Mouse (Mus musculus): ENCODE measurements around the gene Frmpd2. TPM values are rescaled to one million over a fixed set of nuclear protein-coding genes. Genes with fewer than 3 reads are reported as not detected.

Gene Frmpd2
- polyA plus RNA-seq, 1 experiment: 0.13 TPM

DNA sequence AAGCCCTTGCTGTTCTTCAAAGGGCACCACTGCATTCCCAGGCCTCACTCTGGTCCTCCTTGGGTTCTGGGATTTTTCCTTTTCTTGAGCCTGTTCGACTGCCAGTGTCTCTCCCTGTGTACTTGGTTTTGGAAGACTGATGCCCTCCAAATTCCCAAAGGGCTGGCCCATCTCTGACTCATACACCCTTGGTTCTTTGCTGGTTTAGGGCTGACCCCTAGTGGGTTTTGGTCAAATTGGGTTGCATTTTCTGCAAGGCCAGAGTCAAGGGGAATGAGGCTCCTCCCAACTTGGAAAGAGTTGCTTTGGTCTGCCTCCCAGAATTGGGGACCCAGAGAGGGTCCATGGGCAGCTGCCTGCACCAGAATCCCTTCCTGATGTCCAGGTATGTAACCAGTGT, 62.0 kb downstream of the Frmpd2 start:
- Histone ChIP-seq H3K4me3 (ENCODE audit: control insufficient read depth, insufficient read depth, low read length) (no peak overlapping the region), H3K27ac (ENCODE audit: control insufficient read depth, insufficient read depth, low read length) (no peak overlapping the region), H3K27me3 (ENCODE audit: control insufficient read depth, insufficient read depth, low read length) (no peaks in the 10 kb centered on the region), H3K4me1 (replicated peaks; ENCODE audit: control insufficient read depth, insufficient read depth, low read length) (no peaks in the 10 kb centered on the region), H3K36me3 (ENCODE audit: control insufficient read depth, insufficient read depth, low read length) (no peaks in the 10 kb centered on the region)
- no peak for TF ChIP-seq CTCF (IDR thresholded peaks at IDR 0.05; ENCODE audit: borderline replicate concordance, control insufficient read depth, extremely low read depth, insufficient read depth, low read length, poor library complexity)
- no peak for TF ChIP-seq POLR2A (IDR thresholded peaks at IDR 0.05; ENCODE audit: control insufficient read depth, extremely low read depth, insufficient read depth, low read length, poor library complexity)
- DNase-seq: no peak
- WGBS: 58% methylated on average over 1 of the region's 1 CpGs

DNA sequence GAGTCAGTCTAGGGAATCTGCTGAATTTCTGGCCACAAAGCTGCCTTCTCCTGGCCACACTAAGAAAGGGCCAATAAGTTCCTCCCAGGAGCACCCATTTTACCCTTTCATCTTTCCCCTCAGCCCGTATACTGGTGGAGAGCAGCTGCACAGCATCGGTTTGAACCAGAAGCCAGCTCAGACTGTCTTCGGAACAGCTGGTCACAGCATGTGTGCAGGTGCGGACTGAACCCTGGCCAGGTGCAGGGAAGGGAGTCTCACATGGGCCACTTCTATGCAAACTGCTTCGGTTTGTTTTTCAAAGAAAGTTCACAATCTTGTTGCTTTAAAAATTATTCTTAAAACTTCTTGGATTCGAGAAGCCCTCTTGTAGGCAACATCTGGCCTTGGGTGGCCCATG, 63.8 kb downstream of the Frmpd2 start:
- H3K27me3 ChIP-seq (ENCODE audit: control insufficient read depth, insufficient read depth, low read length): no peaks in the 10 kb centered on the region
- H3K36me3 ChIP-seq (ENCODE audit: control insufficient read depth, insufficient read depth, low read length): no peaks in the 10 kb centered on the region
- no peaks in the 10 kb centered on the region for H3K4me1 ChIP-seq (replicated peaks; ENCODE audit: control insufficient read depth, insufficient read depth, low read length)
- no peak for TF ChIP-seq POLR2A (IDR thresholded peaks at IDR 0.05; ENCODE audit: control insufficient read depth, extremely low read depth, insufficient read depth, low read length, poor library complexity)
- no peak for TF ChIP-seq CTCF (IDR thresholded peaks at IDR 0.05; ENCODE audit: borderline replicate concordance, control insufficient read depth, extremely low read depth, insufficient read depth, low read length, poor library complexity)
- WGBS: 68% methylated on average over 6 of the region's 6 CpGs
- no peak overlapping the region for H3K27ac ChIP-seq (ENCODE audit: control insufficient read depth, insufficient read depth, low read length)
- DNase-seq: no peak
- no peak overlapping the region for H3K4me3 ChIP-seq (ENCODE audit: control insufficient read depth, insufficient read depth, low read length)

DNA sequence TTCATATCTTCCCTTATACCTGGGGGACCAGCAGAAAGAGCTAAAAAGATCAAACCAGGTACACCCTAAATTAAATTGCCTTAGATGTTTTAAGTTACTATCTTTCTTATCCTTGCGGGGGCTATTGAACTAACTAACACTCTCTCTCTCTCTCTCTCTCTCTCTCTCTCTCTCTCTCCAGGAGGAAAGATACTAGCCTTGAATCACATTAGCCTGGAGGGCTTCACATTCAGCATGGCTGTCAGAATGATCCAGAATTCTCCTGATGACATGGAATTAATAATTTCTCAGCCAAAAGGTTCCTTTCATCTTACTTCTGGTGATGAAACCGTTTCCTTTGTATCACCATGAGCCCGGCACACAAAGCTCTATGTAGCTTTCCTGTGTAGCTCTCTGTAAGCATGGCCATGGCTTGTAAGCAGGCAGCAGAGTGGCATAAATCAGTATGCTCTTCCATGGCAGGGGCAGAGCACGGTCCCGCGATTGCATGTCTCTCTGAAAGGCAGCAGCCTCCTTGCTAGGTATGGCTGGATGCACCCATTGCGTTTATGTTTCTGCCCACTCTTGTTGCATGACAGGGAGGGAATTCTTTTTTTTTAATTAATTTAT, 68.2 kb downstream of the Frmpd2 start:
- H3K4me1 ChIP-seq (replicated peaks; ENCODE audit: control insufficient read depth, insufficient read depth, low read length): no peaks in the 10 kb centered on the region
- no peak for DNase-seq
- WGBS: 86% methylated on average over 7 of the region's 7 CpGs
- no peak overlapping the region for H3K4me3 ChIP-seq (ENCODE audit: control insufficient read depth, insufficient read depth, low read length)
- no peaks in the 10 kb centered on the region for H3K36me3 ChIP-seq (ENCODE audit: control insufficient read depth, insufficient read depth, low read length)
- H3K27ac ChIP-seq (ENCODE audit: control insufficient read depth, insufficient read depth, low read length): no peak overlapping the region
- TF ChIP-seq POLR2A (IDR thresholded peaks at IDR 0.05; ENCODE audit: control insufficient read depth, extremely low read depth, insufficient read depth, low read length, poor library complexity): no peak
- no peak for TF ChIP-seq CTCF (IDR thresholded peaks at IDR 0.05; ENCODE audit: borderline replicate concordance, control insufficient read depth, extremely low read depth, insufficient read depth, low read length, poor library complexity)
- H3K27me3 ChIP-seq (ENCODE audit: control insufficient read depth, insufficient read depth, low read length): no peaks in the 10 kb centered on the region

DNA sequence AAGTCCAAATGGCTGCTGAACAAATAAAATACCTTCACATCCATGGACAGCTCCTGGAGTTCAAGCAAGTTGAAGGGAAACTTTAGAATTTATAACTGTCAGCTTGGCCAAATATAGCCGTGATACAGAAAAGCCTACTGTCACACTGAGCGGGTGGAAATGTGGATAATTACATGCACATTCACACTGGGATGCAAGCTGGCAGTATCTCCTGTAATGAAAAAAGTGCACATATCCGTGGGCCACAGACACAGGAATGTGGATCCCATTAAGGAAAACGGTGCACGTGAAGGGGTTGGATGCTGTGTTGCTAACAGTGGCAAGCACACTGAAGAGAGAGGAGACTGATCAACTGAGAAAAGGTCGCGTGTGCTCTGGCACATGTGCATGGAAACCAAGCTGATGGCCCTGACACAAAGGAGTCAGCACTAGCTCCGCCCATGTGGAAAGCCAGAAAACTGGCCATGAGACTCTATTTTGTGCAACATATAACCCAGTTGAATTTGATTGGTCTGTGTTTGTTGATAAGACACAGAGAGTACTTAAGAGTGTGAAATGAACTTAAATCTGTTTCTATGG, 74.2 kb downstream of the Frmpd2 start:
- Histone ChIP-seq H3K27me3 (ENCODE audit: control insufficient read depth, insufficient read depth, low read length) (no peaks in the 10 kb centered on the region), H3K4me3 (ENCODE audit: control insufficient read depth, insufficient read depth, low read length) (no peak overlapping the region), H3K4me1 (replicated peaks; ENCODE audit: control insufficient read depth, insufficient read depth, low read length) (no peaks in the 10 kb centered on the region), H3K27ac (ENCODE audit: control insufficient read depth, insufficient read depth, low read length) (no peak overlapping the region), H3K36me3 (ENCODE audit: control insufficient read depth, insufficient read depth, low read length) (no peaks in the 10 kb centered on the region)
- WGBS: 93% methylated on average over 8 of the region's 8 CpGs
- TF ChIP-seq POLR2A (IDR thresholded peaks at IDR 0.05; ENCODE audit: control insufficient read depth, extremely low read depth, insufficient read depth, low read length, poor library complexity) (no peak), CTCF (IDR thresholded peaks at IDR 0.05; ENCODE audit: borderline replicate concordance, control insufficient read depth, extremely low read depth, insufficient read depth, low read length, poor library complexity) (no peak)
- DNase-seq: no peak

DNA sequence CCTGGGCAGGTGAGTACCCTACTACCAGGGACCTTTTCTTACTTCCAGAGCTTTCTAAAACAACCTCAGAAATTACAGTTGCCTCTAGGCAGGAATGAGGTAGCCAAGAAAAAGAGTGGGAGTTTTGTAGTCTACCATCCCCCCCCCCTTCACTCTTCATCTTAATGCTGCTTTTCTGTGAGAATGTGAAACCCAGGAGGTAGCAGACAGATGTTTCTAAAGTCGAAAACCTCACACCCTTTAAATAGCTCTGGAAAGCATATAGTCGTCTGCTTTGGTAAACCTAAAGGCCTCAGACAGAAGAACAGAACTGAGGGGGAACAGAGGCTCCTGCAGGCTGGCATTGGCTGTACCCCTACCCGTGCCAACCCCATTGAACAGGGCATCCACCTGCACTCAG, 77.2 kb downstream of the Frmpd2 start:
- no peak overlapping the region for H3K27ac ChIP-seq (ENCODE audit: control insufficient read depth, insufficient read depth, low read length)
- WGBS: 70% methylated on average over 3 of the region's 3 CpGs
- H3K4me1 ChIP-seq (replicated peaks; ENCODE audit: control insufficient read depth, insufficient read depth, low read length): no peaks in the 10 kb centered on the region
- no peak for DNase-seq
- TF ChIP-seq POLR2A (IDR thresholded peaks at IDR 0.05; ENCODE audit: control insufficient read depth, extremely low read depth, insufficient read depth, low read length, poor library complexity) (no peak), CTCF (IDR thresholded peaks at IDR 0.05; ENCODE audit: borderline replicate concordance, control insufficient read depth, extremely low read depth, insufficient read depth, low read length, poor library complexity) (no peak)
- no peaks in the 10 kb centered on the region for H3K36me3 ChIP-seq (ENCODE audit: control insufficient read depth, insufficient read depth, low read length)
- no peaks in the 10 kb centered on the region for H3K27me3 ChIP-seq (ENCODE audit: control insufficient read depth, insufficient read depth, low read length)
- H3K4me3 ChIP-seq (ENCODE audit: control insufficient read depth, insufficient read depth, low read length): no peak overlapping the region

DNA sequence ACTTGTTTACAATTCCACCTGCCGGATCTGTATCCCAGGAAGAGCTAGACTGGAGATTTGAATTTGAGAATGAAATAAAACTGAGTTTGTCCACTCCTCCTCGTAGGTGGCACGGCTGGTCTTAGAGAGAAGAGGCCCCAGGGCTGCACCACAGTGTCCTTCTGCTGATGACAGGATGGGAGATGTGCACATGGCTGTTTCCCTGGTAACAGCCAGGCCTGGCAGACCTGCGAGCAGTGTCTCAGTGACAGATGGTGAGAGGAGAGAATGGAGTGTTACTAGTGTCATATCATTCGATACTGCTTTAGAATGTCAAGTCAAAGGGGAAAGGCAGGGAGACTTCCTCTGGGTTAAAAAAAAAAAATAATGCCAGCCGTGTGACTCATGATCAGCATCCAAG, 78.4 kb downstream of the Frmpd2 start:
- H3K27me3 ChIP-seq (ENCODE audit: control insufficient read depth, insufficient read depth, low read length): no peaks in the 10 kb centered on the region
- no peaks in the 10 kb centered on the region for H3K36me3 ChIP-seq (ENCODE audit: control insufficient read depth, insufficient read depth, low read length)
- no peak for TF ChIP-seq POLR2A (IDR thresholded peaks at IDR 0.05; ENCODE audit: control insufficient read depth, extremely low read depth, insufficient read depth, low read length, poor library complexity)
- TF ChIP-seq CTCF (IDR thresholded peaks at IDR 0.05; ENCODE audit: borderline replicate concordance, control insufficient read depth, extremely low read depth, insufficient read depth, low read length, poor library complexity): no peak
- DNase-seq: no peak
- H3K27ac ChIP-seq (ENCODE audit: control insufficient read depth, insufficient read depth, low read length): no peak overlapping the region
- H3K4me3 ChIP-seq (ENCODE audit: control insufficient read depth, insufficient read depth, low read length): no peak overlapping the region
- no peaks in the 10 kb centered on the region for H3K4me1 ChIP-seq (replicated peaks; ENCODE audit: control insufficient read depth, insufficient read depth, low read length)
- WGBS: 81% methylated on average over 6 of the region's 6 CpGs

Measured in thymus, adult 2 months (tissue).